In the genomic region with DNA sequence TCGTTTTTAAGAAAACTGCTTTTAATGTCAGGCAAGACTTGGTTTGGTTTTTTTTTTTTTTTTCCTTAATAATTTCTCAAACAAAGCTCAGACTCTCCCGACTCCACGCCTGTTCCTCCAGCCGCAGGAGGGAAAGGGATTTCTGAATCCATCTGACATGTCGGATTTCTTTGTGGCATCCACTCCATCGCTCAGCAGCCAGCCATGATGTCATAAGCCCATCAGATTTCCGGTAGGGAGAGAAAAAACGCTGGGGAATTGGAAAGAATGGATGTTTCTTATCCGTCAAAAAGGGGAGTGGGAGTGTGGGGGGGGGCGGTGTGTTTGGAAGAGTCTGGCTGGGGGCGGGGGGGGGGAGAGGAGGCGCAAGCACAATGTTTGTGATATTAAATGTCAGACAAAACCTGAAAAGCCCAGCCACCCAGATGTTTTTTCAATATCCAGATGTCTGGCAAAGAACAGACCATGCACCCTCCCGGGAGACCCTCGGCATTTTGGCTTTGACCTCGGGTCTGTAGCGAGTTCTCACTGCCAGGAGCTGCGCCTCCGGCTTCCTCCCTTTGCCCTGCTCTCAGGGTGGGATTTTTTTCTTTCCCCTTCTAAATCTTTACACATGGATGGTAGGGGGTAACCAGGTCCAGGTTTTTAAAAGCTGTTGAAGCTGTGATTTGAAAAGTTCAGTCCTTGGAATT, we compare ENCODE assay signal across 8 mouse cellular contexts. TPM values are rescaled to one million over a fixed set of nuclear protein-coding genes. Genes with fewer than 3 reads are reported as not detected.
DNase-seq lines count a peak whose midpoint lies in the region; ATAC-seq and TF ChIP-seq lines count a peak whose summit lies in the region.

No protein-coding gene starts in this region.

- no peak for ATAC-seq in hindbrain, embryonic 14.5 days (ENCODE audit: low FRiP score)
- no peak for ATAC-seq in neural tube, embryonic 12.5 days (ENCODE audit: low FRiP score, low read depth)

- peak overlapping the region; percentile 66 for H3K9ac ChIP-seq in hindbrain, embryonic 14.5 days
- H3K9ac ChIP-seq in neural tube, embryonic 12.5 days, result peak overlapping the region; percentile 33

- H3K4me2 ChIP-seq in hindbrain, embryonic 14.5 days (replicated peaks), result peak overlapping the region; percentile 52
- peak overlapping the region; percentile 53 for H3K4me2 ChIP-seq in neural tube, embryonic 12.5 days (replicated peaks)

- no peaks in the 10 kb centered on the region for H3K9me3 ChIP-seq in hindbrain, embryonic 14.5 days (ENCODE audit: control insufficient read depth, low read length)
- no peaks in the 10 kb centered on the region for H3K9me3 ChIP-seq in neural tube, embryonic 12.5 days

- no peak for TF ChIP-seq CTCF in layer of hippocampus, adult 2 months (conservative IDR thresholded peaks at IDR 0.05)

- no peaks in the 10 kb centered on the region for H3K36me3 ChIP-seq in hindbrain, embryonic 14.5 days (replicated peaks; ENCODE audit: control insufficient read depth, insufficient read depth)
- H3K36me3 ChIP-seq in neural tube, embryonic 12.5 days, result no peaks in the 10 kb centered on the region

- DNase-seq in layer of hippocampus, adult 2 months (ENCODE audit: low spot score in 2 of 2), result no peak
- DNase-seq in layer of hippocampus, adult 18-20 months (ENCODE audit: low spot score in 2 of 2), result no peak
- DNase-seq in gastrocnemius, adult 18-20 months (ENCODE audit: low spot score), result peak; percentile 60
- DNase-seq in hindbrain, embryonic 14.5 days (ENCODE audit: low spot score), result no peak
- no peak for DNase-seq in c-Kit-positive CD71-positive TER-119-positive erythroid progenitor cells, embryonic 14.5 days (ENCODE audit: low spot score)
- no peak for DNase-seq in layer of hippocampus, postnatal 36 days
- no peak for DNase-seq in left cerebral cortex, postnatal 36 days (ENCODE audit: low spot score in 2 of 2)

- WGBS in hindbrain, embryonic 14.5 days, result 5% methylated on average over 18 of the region's 18 CpGs
- WGBS in neural tube, embryonic 12.5 days, result 4% methylated on average over 18 of the region's 18 CpGs

- H3K4me3 ChIP-seq in layer of hippocampus, adult 2 months, result peak overlapping the region; percentile 53
- H3K4me3 ChIP-seq in hindbrain, embryonic 14.5 days (replicated peaks; ENCODE audit: low read length), result peak overlapping the region; percentile 14
- H3K4me3 ChIP-seq in neural tube, embryonic 12.5 days, result no peak overlapping the region

- peaks cover 25% of the 10 kb centered on the region for H3K27me3 ChIP-seq in hindbrain, embryonic 14.5 days (ENCODE audit: control insufficient read depth, insufficient read depth, low read length)
- H3K27me3 ChIP-seq in neural tube, embryonic 12.5 days (replicated peaks), result peaks cover 67% of the 10 kb centered on the region

- intact Hi-C loops in left cerebral cortex, postnatal 36 days (cut with DNase I), result no loop called here

- peak overlapping the region; percentile 80 for H3K27ac ChIP-seq in layer of hippocampus, adult 2 months
- H3K27ac ChIP-seq in hindbrain, embryonic 14.5 days, result peak overlapping the region; percentile 89
- peak overlapping the region; percentile 62; the same call in 1 of the 2 replicates for H3K27ac ChIP-seq in neural tube, embryonic 12.5 days

- peaks cover 60% of the 10 kb centered on the region for H3K4me1 ChIP-seq in hindbrain, embryonic 14.5 days (replicated peaks; ENCODE audit: control insufficient read depth, insufficient read depth, low read length)
- peaks cover 55% of the 10 kb centered on the region for H3K4me1 ChIP-seq in neural tube, embryonic 12.5 days

RNA-seq across cellular contexts. Expression of a gene that starts 4.8 kb away (rescaled TPM):
- 100 to 1,000 TPM; 219 to 230 TPM for total RNA-seq in layer of hippocampus, adult 2 months (2021)
- total RNA-seq in layer of hippocampus, adult 18-20 months (2021), result 100 to 1,000 TPM; 238 to 241 TPM
- 10 to 100 TPM; 33.2 to 36.0 TPM for total RNA-seq in gastrocnemius, adult 18-20 months (2021)
- polyA plus RNA-seq in hindbrain, embryonic 14.5 days (2014; fragmentation: Nextera tagmentation; extraction: Ambion mirVana), result 14.0 TPM in 2 replicates
- 9.8 and 11.8 TPM in 2 replicates for polyA plus RNA-seq in neural tube, embryonic 12.5 days (2016; fragmentation: Nextera tagmentation; extraction: Ambion mirVana)
- total RNA-seq in layer of hippocampus, postnatal 36 days (2021), result 100 to 1,000 TPM; 212 to 230 TPM
- total RNA-seq in left cerebral cortex, postnatal 36 days (2021), result 100 to 1,000 TPM; 210 to 218 TPM

RNA-seq across cellular contexts. Expression of a gene that starts 50.2 kb away (rescaled TPM):
- 1 to 10 TPM; 1.9 to 2.8 TPM for total RNA-seq in layer of hippocampus, adult 2 months (2021)
- 1 to 10 TPM; 2.2 to 2.3 TPM for total RNA-seq in layer of hippocampus, adult 18-20 months (2021)
- under 1 TPM; 0.66 to 0.78 TPM for total RNA-seq in gastrocnemius, adult 18-20 months (2021)
- 1.9 and 2.1 TPM in 2 replicates for polyA plus RNA-seq in hindbrain, embryonic 14.5 days (2014; fragmentation: Nextera tagmentation; extraction: Ambion mirVana)
- polyA plus RNA-seq in neural tube, embryonic 12.5 days (2016; fragmentation: Nextera tagmentation; extraction: Ambion mirVana), result 2.4 and 2.9 TPM in 2 replicates
- 1 to 10 TPM; 1.8 to 2.1 TPM for total RNA-seq in layer of hippocampus, postnatal 36 days (2021)
- 1 to 10 TPM; 2.6 to 3.1 TPM for total RNA-seq in left cerebral cortex, postnatal 36 days (2021)

Comparison
In these comparisons a context has a peak if more than half of its experiments do, and no peak if none do; other contexts are left out.
1. RNA of a gene that starts 4.8 kb away (total RNA-seq): 238 to 241 TPM in layer of hippocampus, adult 18-20 months, 212 to 230 TPM in layer of hippocampus, postnatal 36 days, 219 to 230 TPM in layer of hippocampus, adult 2 months and 210 to 218 TPM in left cerebral cortex, postnatal 36 days; 33.2 to 36.0 TPM in gastrocnemius, adult 18-20 months; every median in the first group is over 4 times any median in the second.
2. Peak in every context shown above with its lines, with median percentiles within 50 percentile points of each other: H3K27ac ChIP-seq.